Mouse (Mus musculus) C2C12 (cell line): ENCODE measurements around the gene Snx9. TPM values are rescaled to one million over a fixed set of nuclear protein-coding genes. Genes with fewer than 3 reads are reported as not detected.

ENCODE experiments used
- H3K27me3 ChIP-seq: one replicate; pipeline ENCODE4 v1.6.1; 2011; ENCODE audit not compliant: control insufficient read depth, insufficient read depth, insufficient read length
- H3K36me3 ChIP-seq: one replicate; pipeline ENCODE4 v1.6.1; 2011; ENCODE audit not compliant: control insufficient read depth, insufficient read depth
- H3K4me3 ChIP-seq: one replicate; pipeline ENCODE4 v1.5.1; 2011; ENCODE audit warnings: mild to moderate bottlenecking, control low read depth; ENCODE audit not compliant: poor library complexity, insufficient read depth, severe bottlenecking
- H3K79me2 ChIP-seq: one replicate; pipeline ENCODE4 v1.6.1; 2011; ENCODE audit not compliant: control insufficient read depth, insufficient read depth
- H3K79me3 ChIP-seq: one replicate; pipeline ENCODE4 v1.6.1; 2011; ENCODE audit warnings: low read depth, control low read depth
- H3ac ChIP-seq: one replicate; pipeline ENCODE3; 2011; ENCODE audit warnings: low read depth; ENCODE audit not compliant: control insufficient read depth, insufficient read length
- CEBPB ChIP-seq: IDR thresholded peaks from one replicate; pipeline ENCODE4 v1.6.1; 2011; ENCODE audit warnings: low read depth, mild to moderate bottlenecking, control low read depth, moderate library complexity
- CTCF ChIP-seq: IDR thresholded peaks from one replicate; pipeline ENCODE4 v1.5.1; 2011; ENCODE audit not compliant: control insufficient read depth, insufficient read depth, insufficient read length
- FOSL1 ChIP-seq: IDR thresholded peaks from one replicate; pipeline ENCODE4 v1.8.0; 2011; ENCODE audit warnings: mild to moderate bottlenecking, low read length; ENCODE audit not compliant: poor library complexity, insufficient read depth, severe bottlenecking
- MAX ChIP-seq: IDR thresholded peaks from one replicate; pipeline ENCODE4 v1.6.1; 2011; ENCODE audit warnings: mild to moderate bottlenecking, control low read depth
- MYOD1 ChIP-seq: IDR thresholded peaks from one replicate; pipeline ENCODE4 v1.6.1; 2011; ENCODE audit warnings: low read depth; ENCODE audit not compliant: control insufficient read depth, insufficient read length
- MYOG ChIP-seq: IDR thresholded peaks from one replicate; pipeline ENCODE4 v1.6.1; 2011; ENCODE audit not compliant: control insufficient read depth, insufficient read length; ENCODE audit errors: extremely low read depth
- USF1 ChIP-seq: IDR thresholded peaks from one replicate; pipeline ENCODE4 v1.6.1; 2011; ENCODE audit warnings: low read depth, mild to moderate bottlenecking, control low read depth, moderate library complexity
- polyA plus RNA-seq: library from polyadenylated mRNA; unstranded; fragments of >200 nt; fragmentation: generic; extraction: Trizol; gene quantifications from one replicate; pipeline ENCODE4 v1.2.1, GENCODE M21; 2012; ENCODE audit warnings: missing spikeins

Snx9 gene
- polyA plus RNA-seq, 1 experiment, result 57.5 TPM

GRCm38 (mm10) chr17:5845376-5845775 lies 4.2 kb downstream of the Snx9 start:
- peaks cover 80% of the 10 kb centered on the region for H3K79me3 ChIP-seq
- peaks cover under 1% of the 10 kb centered on the region for H3K36me3 ChIP-seq
- peaks cover 99% of the 10 kb centered on the region for H3K79me2 ChIP-seq
- H3ac ChIP-seq, result peak overlapping the region; percentile 39
- TF ChIP-seq CEBPB (no peak), MYOG (no peak), FOSL1 (no peak), CTCF (no peak), MYOD1 (no peak), USF1 (no peak)
- H3K27me3 ChIP-seq, result no peaks in the 10 kb centered on the region
- H3K4me3 ChIP-seq, result no peak overlapping the region

DNA sequence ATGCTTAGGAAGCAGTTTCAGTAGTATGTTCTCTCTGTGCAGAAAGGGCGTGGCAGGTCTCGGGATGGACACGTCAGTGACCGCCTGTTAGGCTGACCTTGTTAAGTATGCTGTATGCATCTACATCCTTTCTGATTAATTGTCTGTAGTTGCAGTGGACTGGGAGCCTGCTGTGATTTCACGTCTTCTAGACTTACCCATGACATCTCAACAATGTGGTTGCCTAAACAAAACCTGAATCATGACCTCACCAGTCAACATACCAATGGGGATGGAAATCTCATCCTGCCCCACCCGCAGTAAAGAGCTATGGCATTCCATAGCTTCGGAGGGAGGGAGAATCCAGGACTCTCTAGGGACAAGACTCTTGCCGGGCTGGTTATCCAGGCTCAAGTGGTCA lies 5.0 kb downstream of the Snx9 start:
- Histone ChIP-seq H3K79me2 (peaks cover 99% of the 10 kb centered on the region), H3ac (no peak overlapping the region), H3K27me3 (no peaks in the 10 kb centered on the region), H3K4me3 (no peak overlapping the region), H3K79me3 (peaks cover 85% of the 10 kb centered on the region), H3K36me3 (peaks cover 4% of the 10 kb centered on the region)
- TF ChIP-seq USF1 (no peak), MYOD1 (peak; percentile 30), CTCF (no peak), CEBPB (peak; percentile 47), MAX (peak; percentile 39), FOSL1 (no peak), MYOG (no peak)

GRCm38 (mm10) chr17:5848706-5849415 lies 7.7 kb downstream of the Snx9 start:
- H3K36me3 ChIP-seq, result peaks cover 4% of the 10 kb centered on the region
- H3ac ChIP-seq, result no peak overlapping the region
- H3K79me3 ChIP-seq, result peaks cover 87% of the 10 kb centered on the region
- H3K4me3 ChIP-seq, result no peak overlapping the region
- TF ChIP-seq CEBPB (no peak), CTCF (no peak), MYOG (no peak), FOSL1 (no peak), MAX (no peak), MYOD1 (no peak), USF1 (no peak)
- H3K27me3 ChIP-seq, result no peaks in the 10 kb centered on the region
- peaks cover 99% of the 10 kb centered on the region for H3K79me2 ChIP-seq

GRCm38 (mm10) chr17:5849421-5849910 lies 8.3 kb downstream of the Snx9 start:
- H3ac ChIP-seq, result no peak overlapping the region
- no peak for TF ChIP-seq MYOD1
- no peak for TF ChIP-seq CTCF
- TF ChIP-seq USF1, result peak; percentile 13
- peaks cover 86% of the 10 kb centered on the region for H3K79me3 ChIP-seq
- H3K4me3 ChIP-seq, result no peak overlapping the region
- peaks cover 99% of the 10 kb centered on the region for H3K79me2 ChIP-seq
- H3K36me3 ChIP-seq, result peaks cover 4% of the 10 kb centered on the region
- no peaks in the 10 kb centered on the region for H3K27me3 ChIP-seq

DNA sequence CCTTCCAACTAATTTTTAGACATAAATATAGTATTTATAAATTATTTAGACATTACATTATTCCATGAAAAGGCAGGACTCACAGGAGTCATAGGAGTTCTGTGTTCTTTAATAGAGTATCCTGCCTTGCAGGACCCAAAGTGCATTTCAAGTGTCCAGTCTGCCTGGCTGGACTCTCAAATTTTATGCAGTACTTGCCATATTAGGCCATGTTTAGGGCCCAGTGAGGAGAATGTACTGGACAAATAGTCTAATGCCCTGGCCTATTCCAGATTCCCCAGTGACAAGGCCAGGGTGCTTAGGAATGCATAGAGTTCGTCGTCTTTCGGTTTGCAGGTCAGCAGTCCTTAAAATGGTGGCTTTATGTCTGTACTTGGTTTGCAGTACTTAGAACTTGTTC lies 8.9 kb downstream of the Snx9 start:
- no peak overlapping the region for H3K4me3 ChIP-seq
- TF ChIP-seq MYOD1 (no peak), MAX (no peak), USF1 (no peak), MYOG (no peak), CEBPB (no peak), CTCF (no peak), FOSL1 (no peak)
- H3K36me3 ChIP-seq, result peaks cover 4% of the 10 kb centered on the region
- peaks cover 86% of the 10 kb centered on the region for H3K79me3 ChIP-seq
- H3K27me3 ChIP-seq, result no peaks in the 10 kb centered on the region
- H3K79me2 ChIP-seq, result peaks cover 99% of the 10 kb centered on the region
- H3ac ChIP-seq, result no peak overlapping the region

- H3K36me3 ChIP-seq, result peaks cover 4% of the 10 kb centered on the region
- H3K79me3 ChIP-seq, result peaks cover 84% of the 10 kb centered on the region
- no peaks in the 10 kb centered on the region for H3K27me3 ChIP-seq
- H3K79me2 ChIP-seq, result peaks cover 99% of the 10 kb centered on the region
- H3ac ChIP-seq, result no peak overlapping the region
- no peak overlapping the region for H3K4me3 ChIP-seq
- TF ChIP-seq CEBPB, result no peak
- no peak for TF ChIP-seq MAX
- TF ChIP-seq CTCF, result no peak
- no peak for TF ChIP-seq MYOD1
- no peak for TF ChIP-seq USF1
- no peak for TF ChIP-seq MYOG
- no peak for TF ChIP-seq FOSL1
Observed at GRCm38 (mm10) chr17:5850476-5850875, 9.3 kb downstream of the Snx9 start.
